Mouse (Mus musculus): ENCODE measurements at regions not wholly inside any gene's neighbourhood (a gene's known extent, or its start where the extent isn't known, plus 50 kb on each side); places are given as distances from the start of the nearest gene placed in this dataset.

- Histone ChIP-seq H3K27ac (ENCODE audit: low read length) (no peak overlapping the region), H3K4me3 (ENCODE audit: low read length) (no peak overlapping the region), H3K9me3 (ENCODE audit: low read length) (no peaks in the 10 kb centered on the region), H3K36me3 (ENCODE audit: insufficient read depth, low read length) (no peaks in the 10 kb centered on the region), H3K27me3 (ENCODE audit: insufficient read depth, low read length) (no peaks in the 10 kb centered on the region), H3K4me1 (ENCODE audit: insufficient read depth, low read length) (no peaks in the 10 kb centered on the region), H3K4me2 (replicated peaks; ENCODE audit: low read depth, low read length) (no peak overlapping the region), H3K9ac (replicated peaks; ENCODE audit: low read length) (no peak overlapping the region)
- WGBS, result 53% methylated on average over 1 of the region's 1 CpGs
- ATAC-seq (ENCODE audit: low FRiP score, low TSS enrichment), result no peak
Observed at GRCm38 (mm10) chr13:64594376-64594775, 96.8 kb upstream of the Fam240b start.

GRCm38 (mm10) chr13:64573711-64574110 lies 76.1 kb upstream of the Fam240b start:
- Histone ChIP-seq H3K4me2 (replicated peaks; ENCODE audit: low read depth, low read length) (no peak overlapping the region), H3K36me3 (ENCODE audit: insufficient read depth, low read length) (no peaks in the 10 kb centered on the region), H3K9me3 (ENCODE audit: low read length) (no peaks in the 10 kb centered on the region), H3K4me1 (ENCODE audit: insufficient read depth, low read length) (no peaks in the 10 kb centered on the region), H3K9ac (replicated peaks; ENCODE audit: low read length) (no peak overlapping the region), H3K27me3 (ENCODE audit: insufficient read depth, low read length) (no peaks in the 10 kb centered on the region), H3K4me3 (ENCODE audit: low read length) (no peak overlapping the region), H3K27ac (ENCODE audit: low read length) (no peak overlapping the region)
- 58% methylated on average over 2 of the region's 2 CpGs for WGBS
- peak; percentile 39; the same call in 1 of the 2 replicates for ATAC-seq (ENCODE audit: low FRiP score, low TSS enrichment)

GRCm38 (mm10) chr13:64568876-64569275 lies 71.3 kb upstream of the Fam240b start:
- H3K9me3 ChIP-seq (ENCODE audit: low read length), result 0 out of 2 replicates have a peak, but pooled peaks cover 4% of the 10 kb centered on the region
- H3K4me2 ChIP-seq (replicated peaks; ENCODE audit: low read depth, low read length), result no peak overlapping the region
- H3K4me1 ChIP-seq (ENCODE audit: insufficient read depth, low read length), result no peaks in the 10 kb centered on the region
- ATAC-seq (ENCODE audit: low FRiP score, low TSS enrichment), result no peak
- no peak overlapping the region for H3K27ac ChIP-seq (ENCODE audit: low read length)
- 58% methylated on average over 6 of the region's 6 CpGs for WGBS
- no peak overlapping the region for H3K4me3 ChIP-seq (ENCODE audit: low read length)
- H3K27me3 ChIP-seq (ENCODE audit: insufficient read depth, low read length), result no peaks in the 10 kb centered on the region
- no peak overlapping the region for H3K9ac ChIP-seq (replicated peaks; ENCODE audit: low read length)
- no peaks in the 10 kb centered on the region for H3K36me3 ChIP-seq (ENCODE audit: insufficient read depth, low read length)

GRCm38 (mm10) chr13:64566966-64567708 lies 69.5 kb upstream of the Fam240b start:
- ATAC-seq (ENCODE audit: low FRiP score, low TSS enrichment), result no peak
- WGBS, result 70% methylated on average over 2 of the region's 2 CpGs
- H3K9me3 ChIP-seq (ENCODE audit: low read length), result 0 out of 2 replicates have a peak, but pooled peaks cover 4% of the 10 kb centered on the region
- H3K4me2 ChIP-seq (replicated peaks; ENCODE audit: low read depth, low read length), result no peak overlapping the region
- H3K27me3 ChIP-seq (ENCODE audit: insufficient read depth, low read length), result no peaks in the 10 kb centered on the region
- no peak overlapping the region for H3K9ac ChIP-seq (replicated peaks; ENCODE audit: low read length)
- no peaks in the 10 kb centered on the region for H3K36me3 ChIP-seq (ENCODE audit: insufficient read depth, low read length)
- no peak overlapping the region for H3K4me3 ChIP-seq (ENCODE audit: low read length)
- no peaks in the 10 kb centered on the region for H3K4me1 ChIP-seq (ENCODE audit: insufficient read depth, low read length)
- no peak overlapping the region for H3K27ac ChIP-seq (ENCODE audit: low read length)

DNA sequence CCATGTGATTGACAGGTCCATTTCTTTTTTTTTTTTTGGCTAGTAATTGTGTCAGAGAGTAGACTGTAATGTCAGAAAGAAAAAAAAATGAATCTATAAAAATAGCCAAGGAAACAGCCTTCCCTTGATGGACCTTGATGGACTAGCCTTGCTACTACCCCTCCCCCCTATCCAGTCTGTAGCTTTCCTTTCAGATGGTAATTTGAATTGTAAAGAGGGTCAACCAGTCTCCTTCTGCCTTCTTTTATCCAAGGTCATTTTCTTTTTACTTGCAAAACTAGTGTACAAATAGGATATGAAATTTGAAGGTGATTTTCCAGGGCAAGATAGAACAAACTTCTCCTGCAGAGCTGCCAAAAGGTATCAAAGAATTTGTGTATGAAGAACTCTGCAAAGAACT lies 68.2 kb upstream of the Fam240b start:
- ATAC-seq (ENCODE audit: low FRiP score, low TSS enrichment), result no peak
- H3K4me1 ChIP-seq (ENCODE audit: insufficient read depth, low read length), result no peaks in the 10 kb centered on the region
- no peak overlapping the region for H3K4me3 ChIP-seq (ENCODE audit: low read length)
- H3K27me3 ChIP-seq (ENCODE audit: insufficient read depth, low read length), result no peaks in the 10 kb centered on the region
- 0 out of 2 replicates have a peak, but pooled peaks cover 4% of the 10 kb centered on the region for H3K9me3 ChIP-seq (ENCODE audit: low read length)
- no peak overlapping the region for H3K4me2 ChIP-seq (replicated peaks; ENCODE audit: low read depth, low read length)
- H3K9ac ChIP-seq (replicated peaks; ENCODE audit: low read length), result no peak overlapping the region
- H3K27ac ChIP-seq (ENCODE audit: low read length), result no peak overlapping the region
- H3K36me3 ChIP-seq (ENCODE audit: insufficient read depth, low read length), result no peaks in the 10 kb centered on the region

Data from kidney, embryonic 16.5 days (tissue).